Mouse (Mus musculus): ENCODE data around the gene Pex14. TPM values are rescaled to one million over a fixed set of nuclear protein-coding genes. Genes with fewer than 3 reads are reported as not detected.

The Pex14 gene
- polyA plus RNA-seq, 1 experiment from 2014 or later, result 54.3 TPM

DNA sequence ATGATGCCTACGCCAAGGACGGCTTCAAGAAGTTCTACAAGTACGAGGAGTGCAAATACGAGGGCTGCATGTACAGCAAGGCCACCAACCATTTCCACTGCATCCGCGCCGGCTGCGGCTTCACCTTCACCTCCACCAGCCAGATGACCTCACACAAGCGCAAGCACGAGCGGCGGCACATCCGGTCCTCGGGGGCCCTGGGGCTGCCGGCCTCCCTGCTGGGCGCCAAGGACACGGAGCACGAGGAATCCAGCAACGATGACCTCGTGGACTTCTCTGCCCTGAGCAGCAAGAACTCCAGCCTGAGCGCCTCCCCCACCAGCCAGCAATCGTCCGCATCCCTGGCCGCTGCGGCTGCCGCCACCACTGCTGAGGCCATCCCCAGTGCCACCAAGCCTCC is 161.1 kb downstream of the Pex14 start:
- no peak overlapping the region for H3K4me2 ChIP-seq (replicated peaks)
- peaks cover 87% of the 10 kb centered on the region for H3K27me3 ChIP-seq
- ATAC-seq (ENCODE audit: low FRiP score, low read depth), result no peak
- H3K4me3 ChIP-seq, result no peak overlapping the region
- no peaks in the 10 kb centered on the region for H3K9me3 ChIP-seq
- 90% methylated on average over 26 of the region's 26 CpGs for WGBS
- no peaks in the 10 kb centered on the region for H3K36me3 ChIP-seq
- peaks cover 27% of the 10 kb centered on the region for H3K4me1 ChIP-seq
- no peak overlapping the region for H3K9ac ChIP-seq
- H3K27ac ChIP-seq, result no peak overlapping the region

DNA sequence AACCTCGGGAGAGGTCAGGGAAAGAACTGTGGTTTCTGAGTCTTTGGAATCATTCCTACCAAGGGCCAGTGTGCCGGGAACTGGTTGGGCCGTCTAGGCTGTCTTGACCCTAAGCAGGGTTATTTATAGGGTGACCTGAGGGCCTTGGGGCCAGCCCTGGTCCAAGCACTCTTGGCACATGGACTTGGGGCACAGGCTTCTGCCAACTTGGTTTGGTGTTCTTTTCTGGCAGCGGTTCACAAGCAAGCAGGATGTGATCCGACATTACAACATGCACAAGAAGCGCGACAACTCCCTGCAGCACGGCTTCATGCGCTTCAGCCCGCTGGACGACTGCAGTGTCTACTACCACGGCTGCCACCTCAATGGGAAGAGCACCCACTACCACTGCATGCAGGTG is 162.9 kb downstream of the Pex14 start:
- Histone ChIP-seq H3K4me1 (peaks cover 27% of the 10 kb centered on the region), H3K9ac (no peak overlapping the region), H3K4me3 (no peak overlapping the region), H3K4me2 (replicated peaks) (no peak overlapping the region), H3K36me3 (no peaks in the 10 kb centered on the region), H3K9me3 (no peaks in the 10 kb centered on the region), H3K27ac (no peak overlapping the region), H3K27me3 (peaks cover 88% of the 10 kb centered on the region)
- no peak for ATAC-seq (ENCODE audit: low FRiP score, low read depth)
- WGBS, result 87% methylated on average over 12 of the region's 12 CpGs

DNA sequence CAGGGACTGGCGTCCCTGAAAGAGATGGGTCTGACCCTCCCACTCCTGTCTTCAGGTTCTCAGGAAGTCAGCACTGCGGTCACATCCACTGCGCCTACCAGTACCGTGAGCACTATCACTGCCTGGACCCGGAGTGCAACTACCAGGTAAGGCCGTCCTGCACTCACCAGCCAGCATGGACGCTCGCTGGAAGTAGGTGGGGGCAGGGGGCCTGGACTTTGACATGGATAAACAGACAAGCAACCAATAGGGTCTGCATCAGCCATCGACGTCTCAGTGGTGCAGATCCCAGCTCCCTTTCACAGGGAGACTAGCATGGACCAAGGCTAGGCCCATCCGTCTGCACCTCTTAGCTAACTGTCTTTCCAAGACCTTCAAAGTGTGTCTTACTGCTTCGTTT is 163.6 kb downstream of the Pex14 start:
- Histone ChIP-seq H3K4me1 (peaks cover 24% of the 10 kb centered on the region), H3K36me3 (no peaks in the 10 kb centered on the region), H3K27me3 (peaks cover 91% of the 10 kb centered on the region), H3K9ac (no peak overlapping the region), H3K27ac (no peak overlapping the region), H3K4me3 (no peak overlapping the region), H3K9me3 (no peaks in the 10 kb centered on the region), H3K4me2 (replicated peaks) (no peak overlapping the region)
- whole genome bisulfite sequencing, result 85% methylated on average over 12 of the region's 12 CpGs
- ATAC-seq (ENCODE audit: low FRiP score, low read depth), result no peak

DNA sequence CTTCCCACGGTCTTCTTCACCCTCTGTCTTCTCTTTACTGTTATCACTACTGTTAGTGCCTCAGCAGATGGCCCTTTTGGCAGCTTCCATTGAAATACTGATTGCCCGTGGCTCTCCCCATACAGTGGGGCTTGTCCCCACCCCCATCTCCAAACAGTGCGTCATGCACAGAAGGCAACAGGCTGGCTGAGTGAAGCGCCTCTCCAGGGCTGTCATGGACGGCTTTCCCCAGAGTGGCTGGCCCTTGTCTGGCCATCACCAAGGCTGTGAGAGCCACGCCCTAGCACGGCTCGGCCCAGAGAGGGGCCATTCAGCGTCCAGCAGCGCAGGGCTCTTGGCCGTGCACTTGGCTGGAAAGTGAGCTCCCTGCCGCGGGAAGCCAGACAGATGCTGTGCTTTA is 164.5 kb downstream of the Pex14 start:
- 25% methylated on average over 13 of the region's 13 CpGs for WGBS
- Histone ChIP-seq H3K9me3 (no peaks in the 10 kb centered on the region), H3K4me2 (replicated peaks) (no peak overlapping the region), H3K9ac (no peak overlapping the region), H3K4me1 (peaks cover 24% of the 10 kb centered on the region), H3K27ac (no peak overlapping the region), H3K36me3 (no peaks in the 10 kb centered on the region), H3K27me3 (peaks cover 87% of the 10 kb centered on the region), H3K4me3 (no peak overlapping the region)
- ATAC-seq (ENCODE audit: low FRiP score, low read depth), result no peak

DNA sequence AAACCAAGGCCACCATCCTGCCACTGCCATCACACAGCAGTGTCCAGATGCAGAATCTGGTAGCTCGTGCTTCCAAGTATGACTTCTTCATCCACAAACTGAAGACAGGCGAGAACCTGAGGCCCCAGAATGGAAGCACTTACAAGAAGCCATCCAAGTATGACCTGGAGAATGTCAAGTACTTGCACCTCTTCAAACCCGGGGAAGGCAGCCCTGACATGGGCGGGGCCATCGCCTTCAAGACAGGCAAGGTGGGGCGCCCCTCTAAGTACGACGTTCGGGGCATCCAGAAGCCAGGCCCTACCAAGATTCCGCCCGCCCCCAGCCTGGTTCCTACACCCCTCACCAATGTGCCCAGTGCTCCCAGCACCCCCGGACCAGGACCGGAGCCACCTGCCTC is 166.6 kb downstream of the Pex14 start:
- H3K4me2 ChIP-seq (replicated peaks), result no peak overlapping the region
- H3K4me1 ChIP-seq, result peaks cover 30% of the 10 kb centered on the region
- 89% methylated on average over 13 of the region's 13 CpGs for WGBS
- H3K9ac ChIP-seq, result no peak overlapping the region
- peaks cover 80% of the 10 kb centered on the region for H3K27me3 ChIP-seq
- ATAC-seq (ENCODE audit: low FRiP score, low read depth), result no peak
- no peak overlapping the region for H3K4me3 ChIP-seq
- H3K36me3 ChIP-seq, result no peaks in the 10 kb centered on the region
- no peak overlapping the region for H3K27ac ChIP-seq
- no peaks in the 10 kb centered on the region for H3K9me3 ChIP-seq

DNA sequence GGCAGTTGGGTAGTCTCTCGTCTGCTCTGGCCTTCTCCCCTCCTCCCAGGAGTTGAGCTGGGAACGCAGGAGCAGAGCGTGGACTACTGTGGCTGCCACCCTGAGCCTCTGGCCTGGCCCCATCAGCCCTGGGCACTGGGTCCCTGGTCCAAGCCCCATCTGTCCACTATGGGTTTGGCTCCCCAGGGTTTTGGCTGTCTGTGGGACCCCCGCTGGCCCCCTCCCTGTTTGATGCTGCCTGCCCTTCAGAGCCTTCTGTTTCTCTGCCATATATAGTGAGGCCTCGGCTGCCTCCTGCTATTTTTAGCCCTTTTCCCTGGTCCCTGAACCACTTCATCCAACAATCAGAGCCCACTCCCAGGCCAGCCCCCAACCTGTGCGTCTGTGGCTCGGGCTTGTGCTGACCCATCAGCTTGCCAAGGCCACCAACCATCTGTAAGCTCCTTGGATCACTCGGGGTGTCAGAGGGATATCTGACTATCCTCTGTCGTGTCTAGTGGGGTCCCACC is 168.9 kb downstream of the Pex14 start:
- Histone ChIP-seq H3K4me2 (replicated peaks) (no peak overlapping the region), H3K4me1 (peaks cover 48% of the 10 kb centered on the region), H3K36me3 (no peaks in the 10 kb centered on the region), H3K9me3 (no peaks in the 10 kb centered on the region), H3K27ac (no peak overlapping the region), H3K9ac (no peak overlapping the region), H3K27me3 (peaks cover 76% of the 10 kb centered on the region), H3K4me3 (no peak overlapping the region)
- 66% methylated on average over 9 of the region's 9 CpGs for WGBS
- ATAC-seq (ENCODE audit: low FRiP score, low read depth), result no peak

DNA sequence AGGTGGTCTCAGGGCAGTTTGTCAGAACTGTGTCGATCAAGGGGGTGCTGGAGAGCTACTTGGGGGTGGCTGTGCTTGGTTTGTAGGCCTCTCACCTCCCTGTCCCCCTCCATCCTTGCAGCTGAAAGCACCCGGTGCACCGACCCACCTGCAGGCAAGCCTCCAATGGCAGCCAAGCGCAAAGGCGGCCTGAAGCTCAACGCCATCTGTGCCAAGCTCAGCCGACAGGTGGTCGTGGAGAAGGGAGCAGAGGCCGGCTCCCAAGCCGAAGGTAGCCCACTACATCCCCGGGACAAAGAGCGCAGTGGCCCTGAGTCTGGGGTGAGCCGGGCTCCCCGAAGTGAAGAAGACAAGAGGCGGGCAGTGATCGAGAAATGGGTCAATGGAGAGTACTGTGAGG is 170.8 kb downstream of the Pex14 start:
- H3K9me3 ChIP-seq, result no peaks in the 10 kb centered on the region
- ATAC-seq (ENCODE audit: low FRiP score, low read depth), result no peak
- 92% methylated on average over 16 of the region's 16 CpGs for WGBS
- H3K4me1 ChIP-seq, result peaks cover 49% of the 10 kb centered on the region
- no peaks in the 10 kb centered on the region for H3K36me3 ChIP-seq
- no peak overlapping the region for H3K4me3 ChIP-seq
- no peak overlapping the region for H3K27ac ChIP-seq
- H3K4me2 ChIP-seq (replicated peaks), result no peak overlapping the region
- peaks cover 77% of the 10 kb centered on the region for H3K27me3 ChIP-seq
- H3K9ac ChIP-seq, result no peak overlapping the region

DNA sequence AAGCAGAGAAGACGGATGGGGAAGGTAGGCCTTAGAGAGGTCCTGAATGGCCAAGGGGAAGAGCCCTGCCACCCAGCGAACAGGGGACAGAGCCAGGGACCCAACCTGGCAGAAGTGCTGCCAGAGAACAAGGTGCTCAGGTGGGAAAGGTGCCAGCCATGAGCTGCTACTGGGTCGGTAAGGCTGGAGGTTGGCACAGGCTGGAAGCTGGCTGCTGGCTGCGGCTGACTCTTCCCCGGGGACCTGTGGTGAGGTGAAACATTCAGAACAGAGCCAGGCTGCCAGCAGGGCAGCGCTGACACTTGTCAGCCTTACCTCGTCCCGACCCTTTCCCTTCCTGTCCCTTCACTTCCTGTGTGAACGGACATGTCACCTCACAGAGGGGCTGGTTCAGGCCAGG is 171.4 kb downstream of the Pex14 start:
- peaks cover 55% of the 10 kb centered on the region for H3K4me1 ChIP-seq
- no peak overlapping the region for H3K27ac ChIP-seq
- no peak overlapping the region for H3K9ac ChIP-seq
- no peak overlapping the region for H3K4me3 ChIP-seq
- no peak overlapping the region for H3K4me2 ChIP-seq (replicated peaks)
- ATAC-seq (ENCODE audit: low FRiP score, low read depth), result no peak
- no peaks in the 10 kb centered on the region for H3K36me3 ChIP-seq
- no peaks in the 10 kb centered on the region for H3K9me3 ChIP-seq
- peaks cover 78% of the 10 kb centered on the region for H3K27me3 ChIP-seq
- WGBS, result 50% methylated on average over 9 of the region's 9 CpGs

DNA sequence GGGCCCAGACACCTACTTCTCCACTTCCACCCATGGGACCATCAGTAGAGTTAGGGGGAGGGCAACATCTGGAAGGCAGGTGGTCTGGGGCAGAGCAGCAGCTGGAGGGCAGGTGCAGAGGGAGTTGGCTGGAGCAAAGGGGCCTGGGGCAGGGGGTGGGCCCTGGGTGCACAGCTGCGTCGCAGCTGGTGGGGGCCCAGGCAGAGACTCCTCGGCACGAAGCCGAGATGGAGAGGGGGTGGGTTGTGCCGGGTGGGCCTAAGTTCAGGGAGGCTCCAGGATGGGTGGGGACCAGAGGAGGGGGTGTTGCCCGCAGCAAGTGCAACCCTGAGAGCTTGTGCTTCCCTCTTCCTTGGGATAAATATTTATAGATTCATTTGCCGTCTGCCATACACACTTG is 173.2 kb downstream of the Pex14 start:
- Histone ChIP-seq H3K4me1 (peaks cover 73% of the 10 kb centered on the region), H3K27ac (no peak overlapping the region), H3K4me3 (no peak overlapping the region), H3K4me2 (replicated peaks) (no peak overlapping the region), H3K9me3 (no peaks in the 10 kb centered on the region), H3K9ac (no peak overlapping the region), H3K36me3 (no peaks in the 10 kb centered on the region), H3K27me3 (peaks cover 81% of the 10 kb centered on the region)
- peak; percentile 49 for ATAC-seq (ENCODE audit: low FRiP score, low read depth)
- WGBS, result 3% methylated on average over 8 of the region's 8 CpGs

DNA sequence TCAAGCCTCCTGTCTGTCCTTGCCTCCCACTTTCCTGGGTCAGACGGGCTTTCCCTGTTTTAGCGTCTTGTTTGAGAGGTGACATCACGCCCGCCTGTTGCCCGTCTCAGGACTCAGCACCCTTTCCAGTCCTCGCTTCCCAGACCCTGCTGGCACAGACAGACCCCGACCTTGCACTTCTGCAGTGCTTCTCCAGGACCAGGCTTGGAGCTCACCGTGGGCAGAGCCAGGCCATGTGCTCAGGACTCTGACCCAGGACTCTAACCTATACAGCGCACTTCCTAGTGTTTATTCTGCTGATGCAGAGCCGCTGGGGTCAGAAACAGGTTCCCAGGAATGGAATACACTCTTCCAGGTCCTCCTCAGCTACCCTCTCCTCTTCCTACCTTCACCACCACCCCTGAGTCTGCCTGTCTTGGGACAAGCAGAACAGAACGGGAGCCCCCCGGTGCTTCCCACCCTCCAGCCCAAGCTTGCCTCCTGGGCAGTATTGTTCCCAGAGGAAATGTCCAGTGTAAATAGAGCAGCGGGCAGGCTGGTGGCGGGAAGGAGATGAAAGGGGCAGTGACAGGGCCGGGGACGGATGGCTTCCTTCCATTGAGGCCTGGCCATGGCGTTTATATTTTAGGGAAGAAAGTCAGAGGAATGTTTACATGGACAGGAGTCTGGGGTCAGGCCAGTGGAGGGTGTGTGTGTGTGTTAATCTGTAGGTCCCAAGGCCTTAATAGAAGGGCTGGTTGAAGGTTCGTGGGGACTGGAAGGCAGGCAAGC is 173.9 kb downstream of the Pex14 start:
- no peak overlapping the region for H3K4me3 ChIP-seq
- H3K4me2 ChIP-seq (replicated peaks), result no peak overlapping the region
- no peaks in the 10 kb centered on the region for H3K9me3 ChIP-seq
- no peak for ATAC-seq (ENCODE audit: low FRiP score, low read depth)
- no peak overlapping the region for H3K27ac ChIP-seq
- H3K9ac ChIP-seq, result no peak overlapping the region
- H3K27me3 ChIP-seq, result peaks cover 83% of the 10 kb centered on the region
- H3K4me1 ChIP-seq, result peaks cover 76% of the 10 kb centered on the region
- WGBS, result 43% methylated on average over 18 of the region's 18 CpGs
- H3K36me3 ChIP-seq, result no peaks in the 10 kb centered on the region

DNA sequence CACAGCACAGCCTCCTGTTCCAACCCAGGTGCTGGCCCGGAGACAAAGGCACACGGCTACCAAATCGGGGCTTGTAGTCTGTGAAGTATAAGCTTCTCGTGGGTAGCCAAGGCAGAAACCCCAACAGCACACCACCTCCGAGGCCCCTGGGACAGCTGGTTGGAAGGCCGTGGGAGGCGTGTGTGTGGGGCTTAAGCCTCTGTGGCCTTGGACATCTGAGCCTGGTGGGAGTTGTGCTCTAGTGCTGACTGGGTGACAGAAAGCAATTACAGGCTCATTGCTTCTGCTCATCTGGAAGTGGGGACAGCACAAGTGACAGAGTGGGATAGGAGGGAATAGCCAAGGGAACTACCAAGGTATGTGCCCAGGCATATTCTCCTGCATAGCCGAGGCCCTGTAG is 175.7 kb downstream of the Pex14 start:
- no peaks in the 10 kb centered on the region for H3K36me3 ChIP-seq
- ATAC-seq (ENCODE audit: low FRiP score, low read depth), result no peak
- H3K9me3 ChIP-seq, result no peaks in the 10 kb centered on the region
- 36% methylated on average over 8 of the region's 8 CpGs for WGBS
- no peak overlapping the region for H3K27ac ChIP-seq
- H3K27me3 ChIP-seq, result peaks cover 91% of the 10 kb centered on the region
- H3K4me1 ChIP-seq, result peaks cover 86% of the 10 kb centered on the region
- no peak overlapping the region for H3K9ac ChIP-seq
- H3K4me2 ChIP-seq (replicated peaks), result no peak overlapping the region
- H3K4me3 ChIP-seq, result no peak overlapping the region

DNA sequence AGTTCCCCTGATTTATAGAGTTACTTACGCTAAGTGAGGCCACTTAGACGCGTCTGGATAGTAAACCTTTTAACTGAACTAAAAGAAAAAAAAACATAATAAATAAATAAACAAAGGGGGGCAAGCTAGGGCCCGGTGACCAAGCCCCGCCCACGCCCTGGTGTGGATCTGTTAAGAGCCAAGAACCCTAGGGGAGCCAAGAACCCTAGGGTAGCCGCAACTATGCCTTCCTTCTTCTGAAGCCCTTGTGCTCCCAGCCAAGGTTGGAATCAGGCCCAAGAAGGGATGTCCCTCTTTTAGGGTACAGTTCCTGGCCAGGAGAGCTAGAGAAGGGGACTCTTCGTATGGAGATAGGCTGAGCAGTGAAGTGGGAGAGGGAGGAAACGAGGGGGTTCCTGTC is 176.3 kb downstream of the Pex14 start:
- H3K27me3 ChIP-seq, result peaks cover 91% of the 10 kb centered on the region
- H3K4me2 ChIP-seq (replicated peaks), result no peak overlapping the region
- 32% methylated on average over 9 of the region's 9 CpGs for WGBS
- no peaks in the 10 kb centered on the region for H3K9me3 ChIP-seq
- peaks cover 87% of the 10 kb centered on the region for H3K4me1 ChIP-seq
- no peak overlapping the region for H3K27ac ChIP-seq
- no peak for ATAC-seq (ENCODE audit: low FRiP score, low read depth)
- H3K4me3 ChIP-seq, result no peak overlapping the region
- no peak overlapping the region for H3K9ac ChIP-seq
- H3K36me3 ChIP-seq, result no peaks in the 10 kb centered on the region

DNA sequence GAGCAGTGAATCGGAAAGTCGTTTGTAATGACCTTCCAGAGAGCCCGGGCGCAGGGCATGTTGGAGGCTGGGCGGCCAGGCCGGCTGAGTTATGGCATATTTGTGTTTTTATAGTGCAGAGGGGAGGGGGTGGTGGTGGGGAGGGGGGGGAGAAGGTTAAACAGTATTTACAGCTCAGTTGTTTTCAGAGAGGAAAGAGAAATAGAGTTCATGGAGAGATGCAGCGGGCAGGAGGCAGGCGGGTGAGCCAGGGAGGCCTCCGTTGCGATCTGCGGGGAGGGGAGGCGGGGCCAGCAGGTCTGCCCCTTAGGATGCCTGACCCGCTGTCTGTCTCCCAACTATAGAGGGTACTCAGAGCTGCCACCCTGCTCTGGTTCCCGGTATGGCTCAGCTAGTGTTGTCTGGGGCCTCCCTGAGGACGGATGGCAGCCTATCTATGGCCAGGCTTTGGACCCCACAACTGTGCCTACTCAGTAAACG is 177.4 kb downstream of the Pex14 start:
- Histone ChIP-seq H3K27ac (no peak overlapping the region), H3K9ac (no peak overlapping the region), H3K9me3 (no peaks in the 10 kb centered on the region), H3K4me2 (replicated peaks) (peak overlapping the region; percentile 54), H3K36me3 (no peaks in the 10 kb centered on the region), H3K4me1 (peaks cover 86% of the 10 kb centered on the region), H3K27me3 (peaks cover 96% of the 10 kb centered on the region), H3K4me3 (peak overlapping the region; percentile 26)
- 7% methylated on average over 16 of the region's 16 CpGs for WGBS
- no peak for ATAC-seq (ENCODE audit: low FRiP score, low read depth)

All from limb, embryonic 13.5 days (tissue).